Mouse (Mus musculus) lung, postnatal 36 days (tissue): ENCODE measurements around the gene Fam228b.
"Not testable (repeated sequence)": the region's sequence is repeated elsewhere in the genome, so short reads cannot be mapped to it uniquely, and the experiment has no call there.

Experiments
- DNase-seq: peaks from one replicate; pipeline ENCODE4 v3.0.0; 2022; ENCODE audit warnings: mixed read lengths

The Fam228b gene

DNA sequence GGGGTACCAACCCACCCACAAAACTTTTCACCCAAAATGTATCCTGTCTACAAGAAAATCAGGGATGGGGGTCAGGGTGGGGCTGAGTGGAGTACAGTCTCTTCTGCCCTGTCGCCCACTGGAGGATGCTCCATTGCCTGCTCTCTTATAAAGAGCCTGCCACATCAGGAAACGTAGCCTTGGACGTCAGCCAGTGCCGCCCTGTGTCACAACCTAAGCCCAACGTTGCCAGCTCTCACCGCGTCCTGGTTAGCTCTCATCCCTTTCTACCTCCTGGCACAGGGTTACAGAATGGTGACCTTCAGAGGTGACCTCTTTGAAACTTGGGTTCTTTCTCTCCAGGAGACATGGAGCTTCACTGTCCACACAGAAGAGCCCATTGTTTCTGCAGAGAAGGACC lies 28.2 kb downstream of the Fam228b start:
- no peak for DNase-seq

DNA sequence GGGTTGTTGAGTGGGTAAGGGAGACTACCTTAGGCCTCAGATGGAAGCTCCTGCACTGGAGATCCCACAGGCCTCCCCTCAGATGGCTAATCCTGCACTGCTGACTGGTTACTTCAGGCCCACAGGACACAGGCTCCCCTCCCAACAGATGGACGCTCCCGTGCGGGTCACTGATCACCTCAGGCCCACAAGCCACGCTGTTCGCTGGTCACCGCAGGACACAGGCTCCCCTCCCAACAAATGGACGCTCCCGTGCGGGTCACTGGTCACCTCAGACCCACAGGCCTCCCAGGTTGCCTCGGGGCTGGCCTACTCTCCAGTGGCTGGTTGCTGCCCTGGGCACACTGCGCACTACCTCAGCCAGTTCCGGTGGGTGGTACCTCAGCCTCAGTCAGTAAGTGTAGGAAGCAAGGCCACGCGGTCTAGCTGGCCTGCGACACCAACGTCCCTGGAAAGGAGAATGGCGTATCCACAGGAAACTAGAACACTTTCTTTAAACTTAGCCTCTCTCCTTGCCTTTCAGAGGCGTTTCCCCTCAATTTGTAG lies 31.0 kb downstream of the Fam228b start, which contains the start of gene Fam228a:
Fam228a (minus strand) TSS at position 400 of the 546 bp plus-strand sequence.
- no peak for DNase-seq

DNA sequence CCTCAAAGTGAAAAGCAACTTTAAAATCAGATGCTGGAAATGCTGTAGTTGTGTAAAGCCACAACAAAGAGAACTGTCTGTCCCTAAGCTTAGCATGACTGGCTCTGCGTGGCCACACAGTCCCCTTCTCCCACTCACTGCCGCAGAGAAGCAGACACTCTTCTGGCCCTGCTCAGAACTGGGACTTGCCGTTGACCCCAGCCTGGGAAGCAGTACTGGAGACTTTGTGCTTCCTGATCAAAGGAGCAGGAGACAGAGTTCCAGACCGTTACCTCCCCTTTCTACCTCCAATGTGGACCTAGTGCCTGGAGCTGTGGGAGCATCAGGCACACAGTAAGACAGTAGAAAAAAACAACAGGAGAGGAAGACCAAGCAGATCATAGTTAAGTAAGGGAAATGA lies 36.7 kb downstream of the Fam228b start:
- DNase-seq, result no peak

DNA sequence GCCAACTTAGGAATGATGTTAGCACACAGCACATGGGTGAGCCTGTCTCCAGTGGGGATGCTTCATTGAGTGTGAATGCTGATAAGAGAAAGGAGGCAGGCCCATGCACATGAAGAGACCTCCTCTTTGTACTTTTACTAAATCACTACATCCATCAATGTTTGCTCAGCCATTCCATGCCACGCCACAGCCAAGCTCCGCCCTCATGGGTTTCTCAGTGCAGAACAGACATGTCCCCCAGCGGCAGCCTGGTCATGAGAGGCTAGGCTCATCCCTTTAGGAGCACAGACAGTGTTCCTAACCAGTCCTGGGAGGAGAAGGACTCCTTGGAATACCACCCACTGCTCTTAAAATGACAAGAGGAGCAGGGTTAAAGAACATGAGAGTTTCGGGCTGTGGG lies 37.4 kb downstream of the Fam228b start:
- no peak for DNase-seq

DNA sequence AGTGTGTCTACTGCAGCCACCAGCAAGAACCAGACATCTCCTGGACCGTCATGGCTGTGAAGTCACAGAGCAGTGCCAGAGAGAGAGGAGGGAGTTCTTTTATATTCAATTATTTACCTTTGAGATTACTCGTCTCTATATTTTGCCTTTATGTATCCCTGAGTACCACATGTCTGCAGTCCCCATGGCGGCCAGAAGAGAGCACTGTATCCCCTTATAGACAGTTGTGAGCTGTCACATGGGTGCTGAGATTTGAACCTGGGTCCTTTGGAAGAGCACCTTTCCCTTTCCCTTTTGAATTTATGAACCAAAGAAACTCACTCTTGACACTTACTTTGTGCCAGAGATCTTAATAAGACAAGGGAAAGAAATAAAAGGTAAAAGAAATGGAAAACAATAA lies 39.9 kb downstream of the Fam228b start:
- DNase-seq, result no peak

DNA sequence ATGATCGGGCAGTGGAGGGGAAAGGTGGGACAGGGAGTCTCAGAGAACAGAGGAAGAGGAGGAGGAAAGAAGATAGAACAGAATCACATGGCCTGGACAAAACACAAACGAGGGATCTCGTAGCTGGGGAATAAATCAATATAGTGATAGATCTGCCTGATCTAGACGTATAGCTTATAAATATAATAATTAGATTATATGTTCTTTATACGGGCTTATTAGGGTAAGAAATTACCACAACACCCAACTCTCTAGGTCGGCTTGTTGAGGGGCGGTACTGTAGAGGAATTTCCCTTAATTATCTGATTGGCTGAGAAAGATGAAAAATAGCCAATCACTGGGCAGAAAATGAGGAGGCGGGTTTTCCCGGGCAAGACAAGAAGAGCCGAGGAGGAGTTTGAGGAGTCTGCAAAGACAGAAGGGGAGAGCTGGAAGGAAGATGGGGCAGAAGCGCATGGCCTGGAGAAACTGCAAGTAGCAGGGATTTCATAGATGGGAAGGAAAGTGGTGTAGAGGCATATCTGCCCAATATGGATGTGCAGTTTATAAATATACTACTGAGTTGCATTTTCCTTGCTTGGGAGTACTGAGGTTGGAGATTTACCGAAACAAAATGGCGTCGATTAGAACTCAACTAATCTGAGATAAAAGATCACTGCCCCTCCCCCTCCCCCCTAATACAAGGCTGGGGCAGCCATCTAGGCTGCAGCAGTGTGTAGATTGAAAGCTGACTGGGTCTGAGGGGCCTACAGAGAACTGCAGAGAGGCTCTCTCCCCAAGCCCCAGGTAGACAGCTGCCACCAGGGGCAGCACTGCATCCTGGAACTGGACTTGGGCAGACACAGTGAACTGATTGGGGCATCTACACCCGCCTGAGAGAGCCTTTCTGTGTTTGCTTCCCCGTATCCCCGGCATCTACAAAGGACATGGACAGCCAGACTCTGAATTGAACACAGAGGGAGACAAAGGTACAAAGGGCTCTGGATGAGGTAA lies 49.0 kb downstream of the Fam228b start:
- no peak for DNase-seq

DNA sequence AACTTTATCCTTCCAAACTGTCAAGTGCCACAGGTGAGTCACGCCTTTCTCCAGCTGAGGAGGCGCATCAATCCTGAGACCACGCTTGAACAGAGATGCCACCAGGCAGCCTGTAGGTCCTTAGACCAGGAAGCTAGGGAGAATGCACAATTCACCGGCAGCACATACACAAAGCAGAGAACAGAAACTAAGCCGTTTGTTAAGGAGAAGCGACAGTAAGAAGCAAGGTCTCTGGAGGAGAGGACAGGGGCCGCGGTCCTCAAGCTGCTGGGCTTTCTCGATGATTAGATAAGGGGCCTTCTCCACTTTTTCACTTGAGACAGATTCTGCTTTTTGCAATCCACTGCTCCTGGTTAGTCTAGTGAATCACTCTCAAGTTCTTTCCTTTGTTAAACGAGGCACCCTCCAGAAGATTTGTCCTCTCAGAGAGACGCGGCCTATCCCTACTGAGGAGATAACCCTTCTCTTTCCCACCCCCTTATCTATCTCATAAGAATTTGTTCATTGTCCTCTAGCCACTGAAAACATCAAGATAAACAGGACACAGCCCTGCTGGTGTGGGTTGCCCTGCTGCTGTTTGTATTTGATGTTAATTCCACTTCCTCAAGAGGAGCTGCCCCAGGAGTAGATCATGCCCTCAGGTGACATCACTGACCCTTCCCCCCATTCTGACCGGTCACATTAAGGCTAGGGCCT lies 49.9 kb downstream of the Fam228b start:
- DNase-seq, result no peak

DNA sequence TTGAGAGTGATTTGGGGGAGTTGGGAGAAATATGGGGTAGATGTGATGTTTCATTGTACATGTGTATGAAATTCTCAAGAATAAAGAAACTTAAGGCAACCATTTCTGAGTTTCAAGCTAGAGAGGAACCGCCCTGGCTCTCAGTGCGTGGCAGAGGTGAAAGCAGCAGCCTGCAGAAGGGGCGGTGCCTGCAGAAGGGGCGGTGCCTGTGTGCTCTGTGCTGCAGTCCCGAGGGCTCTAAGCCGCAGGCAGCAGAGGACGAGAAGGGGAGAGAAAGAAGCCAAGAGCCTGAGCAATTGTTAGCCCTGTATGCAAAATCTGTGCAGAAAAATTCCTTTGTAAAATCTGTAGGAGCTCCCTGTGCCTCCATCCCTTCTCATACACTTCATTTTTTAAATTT lies 51.6 kb downstream of the Fam228b start:
- DNase-seq, result peak; percentile 52

DNA sequence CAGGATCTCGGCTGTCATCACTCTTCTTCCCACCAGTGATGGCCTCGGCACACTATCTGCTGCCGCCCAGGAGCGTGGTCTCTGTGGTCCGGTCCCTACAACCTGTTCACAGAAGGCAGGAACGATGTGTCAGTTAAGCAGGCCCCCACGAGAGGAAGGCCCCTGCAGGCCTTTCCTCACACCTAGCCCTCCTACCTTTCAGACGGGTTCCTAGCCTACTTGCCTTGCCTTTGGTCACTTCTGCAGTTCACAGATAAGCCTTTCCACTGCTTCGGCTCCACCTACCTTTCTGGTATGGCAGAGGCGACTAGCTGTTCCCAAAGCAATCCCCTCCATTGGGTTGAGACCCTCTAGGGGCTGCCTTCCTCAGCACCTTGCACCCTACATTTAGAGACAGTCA lies 53.5 kb downstream of the Fam228b start:
- no peak for DNase-seq

DNA sequence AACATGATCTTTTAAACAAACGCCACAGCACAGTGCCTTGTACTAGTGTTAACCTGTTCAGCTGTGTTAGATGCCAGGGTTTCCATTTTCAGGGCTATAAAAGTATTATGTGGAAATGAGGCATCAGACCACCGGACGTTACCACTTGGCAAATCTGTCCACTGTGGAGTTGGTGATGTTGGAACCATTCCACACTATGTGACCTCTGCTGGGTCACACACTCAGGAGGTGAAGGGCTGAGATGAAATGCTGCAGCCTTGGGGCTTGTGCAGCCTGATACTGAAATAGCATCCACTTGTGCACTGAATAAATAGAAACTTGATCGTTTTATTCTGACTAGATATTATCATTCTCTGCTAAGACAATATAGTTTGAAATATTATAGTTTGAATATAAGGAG lies 55.7 kb downstream of the Fam228b start:
- no peak for DNase-seq

DNA sequence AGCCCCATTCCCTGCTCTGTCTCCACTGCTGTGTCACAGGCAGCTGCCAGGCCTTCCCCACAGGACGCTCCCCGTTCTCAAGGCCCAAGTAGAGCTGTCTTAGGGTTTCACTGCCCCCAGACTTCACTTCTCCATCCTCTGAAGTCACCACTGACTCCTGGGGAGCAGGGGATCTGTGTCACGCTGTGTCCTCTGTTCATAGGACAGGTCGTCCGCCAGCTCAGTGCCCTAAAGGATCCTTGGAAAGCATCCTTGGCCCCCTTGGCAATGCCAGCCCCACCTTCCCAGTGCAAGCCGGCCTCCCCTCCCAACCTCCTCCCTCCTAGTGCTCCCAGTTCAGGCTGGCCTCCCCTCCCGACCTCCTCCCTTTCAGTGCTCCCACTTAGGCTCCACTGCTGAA lies 59.1 kb downstream of the Fam228b start:
- DNase-seq, result no peak

DNA sequence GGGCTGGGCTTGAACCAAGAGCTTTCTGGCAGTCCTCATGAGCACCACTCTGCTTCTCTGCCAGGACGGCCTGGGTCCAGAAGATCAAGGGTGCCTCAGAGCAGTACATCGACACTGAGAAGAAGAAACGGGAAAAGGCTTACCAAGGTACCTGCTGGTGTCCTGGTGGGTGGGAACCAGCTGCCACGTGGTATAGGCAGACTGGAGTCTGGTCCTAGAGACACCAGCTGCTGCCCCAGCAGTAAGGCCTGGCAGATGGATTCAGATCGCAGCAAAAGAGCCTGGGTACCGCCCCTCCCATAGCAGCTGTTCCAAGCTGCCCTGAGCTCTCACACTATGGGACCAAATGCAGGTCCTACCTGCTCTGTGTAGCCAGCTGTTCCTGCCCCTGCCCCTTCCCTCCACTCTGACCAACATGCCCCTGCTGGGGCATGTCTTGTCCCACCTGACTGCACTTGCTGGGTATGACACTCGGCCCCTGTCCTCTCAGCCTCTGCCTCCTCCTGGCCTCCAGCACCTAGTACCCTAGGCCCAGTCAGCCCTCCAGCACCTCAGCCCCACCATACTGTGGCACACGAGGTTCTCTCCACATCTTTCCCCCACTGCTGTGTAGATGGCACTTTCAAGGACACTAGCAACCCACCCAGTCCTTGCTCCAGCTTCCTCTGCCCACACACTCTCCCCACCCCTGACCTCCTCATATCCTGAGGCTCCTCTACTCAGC lies 60.0 kb downstream of the Fam228b start:
- no peak for DNase-seq

DNA sequence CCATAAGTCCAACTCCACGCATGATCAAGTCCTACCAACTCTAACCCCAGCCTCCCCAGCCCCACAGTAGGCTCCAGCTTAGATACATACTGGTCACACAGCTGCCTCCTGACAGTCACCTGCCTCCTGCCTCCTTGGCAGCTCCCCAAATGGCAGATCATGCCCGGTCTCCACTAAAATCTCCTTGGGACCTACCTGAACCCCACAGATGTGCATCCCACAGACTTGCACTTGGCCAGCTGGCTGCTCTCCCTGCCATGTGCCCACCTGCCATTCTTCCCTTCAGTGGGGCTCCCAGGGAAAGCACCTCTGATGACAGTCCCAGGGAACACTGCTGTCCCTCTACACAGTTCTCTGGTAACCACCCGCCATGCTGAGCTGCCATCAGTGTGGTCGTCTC lies 60.8 kb downstream of the Fam228b start:
- DNase-seq, result no peak

DNA sequence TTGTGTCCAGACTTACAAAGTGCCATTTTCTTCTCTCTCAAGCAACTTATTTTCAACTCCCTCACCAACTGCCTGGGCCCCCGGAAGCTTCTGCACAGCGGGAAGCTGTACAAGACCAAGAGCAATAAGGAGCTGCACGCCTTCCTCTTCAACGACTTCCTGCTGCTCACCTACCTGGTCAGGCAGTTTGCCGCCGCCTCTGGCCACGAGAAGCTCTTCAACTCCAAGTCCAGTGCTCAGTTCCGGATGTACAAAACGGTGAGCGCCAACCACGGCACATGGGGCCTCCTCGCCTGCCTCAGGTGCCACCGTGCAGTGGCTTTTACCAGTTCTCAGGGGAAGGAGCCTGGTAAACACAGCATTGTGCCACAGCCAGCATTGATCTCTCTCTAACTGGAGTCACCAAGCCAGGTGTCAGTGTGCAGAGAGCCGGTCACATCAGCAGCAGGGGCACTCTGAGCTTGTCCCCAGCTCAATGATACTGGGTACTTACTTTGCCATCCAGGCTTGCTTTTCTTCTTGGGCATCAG lies 61.5 kb downstream of the Fam228b start:
- peak; percentile 29 for DNase-seq

DNA sequence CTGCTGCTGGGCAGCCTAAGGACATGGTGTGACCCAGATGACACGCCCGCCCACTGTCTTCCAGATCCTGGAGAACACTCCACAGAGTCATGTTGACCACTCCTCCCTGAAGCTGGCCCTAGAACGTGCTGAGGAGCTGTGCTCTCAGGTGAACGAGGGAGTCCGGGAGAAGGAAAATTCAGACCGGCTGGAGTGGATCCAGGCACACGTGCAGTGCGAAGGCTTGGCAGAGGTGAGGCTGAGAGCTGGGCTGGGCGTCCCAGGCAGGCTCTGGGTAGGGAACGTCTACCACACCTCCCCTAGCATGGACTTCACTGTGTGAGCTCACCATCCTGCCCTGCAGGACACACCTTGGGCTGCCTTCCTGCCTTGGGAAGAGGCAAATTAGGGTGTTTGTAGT lies 62.2 kb downstream of the Fam228b start:
- DNase-seq, result peak; percentile 41

DNA sequence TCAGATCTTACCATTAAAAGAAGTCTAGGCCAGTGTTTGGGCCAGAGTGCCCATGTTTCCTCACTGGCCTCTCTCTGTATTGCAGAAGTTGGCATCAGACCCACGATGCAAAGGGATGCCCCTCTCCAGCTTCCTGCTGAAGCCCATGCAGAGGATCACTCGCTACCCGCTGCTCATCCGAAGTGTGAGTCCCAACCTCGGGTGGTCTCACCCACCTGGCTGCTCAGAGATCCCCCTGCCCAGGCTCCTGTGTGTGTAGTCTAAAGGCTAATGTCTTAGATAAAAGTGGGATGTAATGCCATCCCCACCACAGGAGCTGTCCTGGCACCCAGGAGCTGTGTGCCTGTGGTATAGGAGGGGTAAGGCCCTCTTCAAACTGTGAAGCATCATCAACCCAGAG lies 62.9 kb downstream of the Fam228b start:
- no peak for DNase-seq

DNA sequence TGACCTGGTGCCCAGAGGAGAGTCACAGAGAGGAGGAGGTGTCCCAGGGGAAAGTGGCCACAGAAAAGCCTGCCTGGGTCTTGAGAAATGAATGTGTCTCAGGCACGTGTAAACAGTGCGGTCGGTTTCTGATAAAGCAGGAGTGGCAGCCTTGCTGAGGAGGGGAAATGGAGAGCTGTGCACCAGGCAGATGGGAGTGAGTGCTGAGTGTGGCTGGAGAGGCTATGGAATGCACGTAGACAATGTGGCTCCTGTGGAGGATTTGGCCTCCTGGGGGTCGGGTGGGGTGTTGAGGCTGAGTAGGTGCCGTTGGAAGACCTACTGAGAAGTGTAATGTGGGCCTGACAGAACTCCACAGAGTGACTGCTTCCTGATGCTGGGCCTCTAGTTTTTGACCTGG lies 63.4 kb downstream of the Fam228b start:
- DNase-seq, result not testable (repeated sequence)

DNA sequence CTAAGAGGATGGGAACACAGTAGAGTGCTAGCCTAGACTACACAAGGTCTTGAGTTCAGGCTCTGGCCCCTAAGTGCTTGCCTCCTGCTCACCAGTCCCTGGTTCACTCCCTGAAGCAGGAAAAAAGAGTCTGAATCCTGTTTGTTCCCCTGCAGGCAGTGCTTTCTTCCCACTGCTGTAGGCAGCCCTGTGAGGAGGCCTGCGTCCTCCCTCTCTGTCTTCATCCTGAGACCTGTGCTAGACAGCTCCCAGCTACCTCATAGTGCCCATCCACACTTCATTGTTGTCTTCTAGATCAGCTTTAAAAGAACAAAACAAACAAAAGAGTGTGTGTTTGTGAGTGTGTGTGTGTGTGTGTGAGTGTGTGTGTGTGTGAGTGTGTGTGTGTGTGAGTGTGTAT lies 74.5 kb downstream of the Fam228b start:
- DNase-seq, result no peak

DNA sequence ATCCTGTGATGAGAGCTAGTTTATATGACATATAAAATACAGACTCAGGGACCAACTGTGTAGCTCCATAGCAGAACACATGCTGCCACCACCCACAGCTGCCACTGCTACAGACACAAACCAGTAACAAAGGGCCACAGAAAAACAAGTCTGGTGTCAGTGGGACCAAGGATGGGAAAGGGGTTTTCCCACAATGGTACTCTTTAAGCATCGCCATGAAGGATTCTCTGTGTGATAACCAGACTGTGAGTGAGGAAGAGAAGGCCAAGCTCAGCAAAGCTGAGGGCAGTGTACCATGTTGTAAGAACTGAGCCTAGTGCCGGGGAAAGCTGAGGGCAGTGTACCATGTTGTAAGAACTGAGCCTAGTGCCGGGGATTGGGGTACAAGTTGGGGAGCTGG lies 77.9 kb downstream of the Fam228b start:
- no peak for DNase-seq
